Mouse (Mus musculus) forebrain, embryonic 16.5 days (tissue): ENCODE data around the gene Gm45799. TPM values are rescaled to one million over a fixed set of nuclear protein-coding genes. Genes with fewer than 3 reads are reported as not detected.

ENCODE experiments used
- polyA plus RNA-seq: library from polyadenylated mRNA; unstranded; fragments of >200 nt; fragmentation: Nextera tagmentation; extraction: Ambion mirVana; gene quantifications from 2 replicates; pipeline ENCODE4 v1.2.1, GENCODE M21; 2015

Gm45799 gene
- polyA plus RNA-seq, 1 experiment from 2014 or later, result 4.6 TPM

Other genes with a start within 250 kb of the Gm45799 start
- gene Fam160a2, start 240.5 kb upstream of the Gm45799 start, polyA plus RNA-seq, result 50.1 and 53.6 TPM in 2 replicates
- 0.19 TPM in 1 of 2 replicates, not detected in the other for gene Cnga4, start 236.0 kb upstream of the Gm45799 start, polyA plus RNA-seq
- 1.2 and 2.6 TPM in 2 replicates for gene Cckbr, start 214.8 kb upstream of the Gm45799 start, polyA plus RNA-seq
- 24.2 and 28.3 TPM in 2 replicates for gene Cavin3, start 158.3 kb upstream of the Gm45799 start, polyA plus RNA-seq
- gene Smpd1, start 86.2 kb upstream of the Gm45799 start, polyA plus RNA-seq, result 69.2 and 74.2 TPM in 2 replicates
- gene Apbb1, start 58.9 kb upstream of the Gm45799 start, polyA plus RNA-seq, result 249 and 300 TPM in 2 replicates
- 0.14 TPM in 1 of 2 replicates, not detected in the other for gene Hpx, start 40.4 kb upstream of the Gm45799 start, polyA plus RNA-seq
- gene Trim3, start 7.0 kb upstream of the Gm45799 start, polyA plus RNA-seq, result 77.5 and 95.0 TPM in 2 replicates
- 124 and 125 TPM in 2 replicates for gene Timm10b, start 496 bp upstream of the Gm45799 start, polyA plus RNA-seq
- gene Arfip2, start 136 bp upstream of the Gm45799 start, polyA plus RNA-seq, result 84.4 and 86.7 TPM in 2 replicates
- gene Dnhd1, start 10.3 kb downstream of the Gm45799 start, polyA plus RNA-seq, result 1.0 and 1.3 TPM in 2 replicates
- gene Ilk, start 96.0 kb downstream of the Gm45799 start, polyA plus RNA-seq, result 191 and 228 TPM in 2 replicates
- gene Rrp8, start 96.8 kb downstream of the Gm45799 start, polyA plus RNA-seq, result 25.3 and 26.3 TPM in 2 replicates
- 85.8 and 89.5 TPM in 2 replicates for gene Taf10, start 103.8 kb downstream of the Gm45799 start, polyA plus RNA-seq
- 30.2 and 35.2 TPM in 2 replicates for gene Tpp1, start 111.7 kb downstream of the Gm45799 start, polyA plus RNA-seq
- gene Dchs1, start 147.1 kb downstream of the Gm45799 start, polyA plus RNA-seq, result 20.7 and 22.0 TPM in 2 replicates
- gene Mrpl17, start 170.5 kb downstream of the Gm45799 start, polyA plus RNA-seq, result 178 and 190 TPM in 2 replicates